Mouse (Mus musculus) v-Abl transformed pro-B cells (cell line): ENCODE measurements at regions not wholly inside any gene's neighbourhood (a gene's known extent, or its start where the extent isn't known, plus 50 kb on each side); places are given as distances from the start of the nearest gene placed in this dataset.

ENCODE experiments used
- in situ Hi-C, 2 experiments: fragments of 400-800 bp; cut with MboI; formaldehyde crosslinking; loops; one replicate each; pipeline ENCODE4 v1.15.1; 2025; ENCODE audit not compliant: unreplicated experiment in 2 of 2

DNA sequence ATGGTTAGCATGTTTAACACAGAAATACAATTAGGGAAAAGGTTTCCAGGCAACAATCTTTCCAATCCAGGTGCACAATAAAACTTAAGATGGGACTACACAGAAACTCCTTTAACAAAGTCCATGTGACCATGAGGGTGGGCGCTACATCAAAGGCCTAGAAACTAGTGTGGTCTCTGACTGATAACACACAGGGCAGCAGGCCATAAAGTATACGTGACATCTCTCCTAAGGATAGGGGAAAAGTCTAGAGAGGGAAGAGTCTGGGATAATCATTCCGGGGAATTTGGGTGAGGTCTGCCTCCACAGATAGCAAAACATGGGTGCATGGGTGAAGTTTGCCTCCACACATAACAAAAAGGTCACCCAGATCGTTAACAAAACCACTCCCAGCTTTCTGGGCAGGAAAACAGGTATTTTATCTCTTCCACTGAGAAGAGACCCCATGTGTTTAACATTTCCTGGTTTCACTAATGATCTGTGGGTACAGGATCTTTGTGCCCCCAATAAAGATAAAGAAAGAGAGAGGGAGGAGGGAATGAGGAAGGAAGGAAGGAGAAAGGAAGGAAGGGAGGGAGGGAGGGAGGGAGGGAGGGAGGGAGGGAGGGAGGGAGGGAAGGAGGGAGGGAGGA, 402.0 kb upstream of the Gm10131 start:
- in situ Hi-C loops = no loop called here

DNA sequence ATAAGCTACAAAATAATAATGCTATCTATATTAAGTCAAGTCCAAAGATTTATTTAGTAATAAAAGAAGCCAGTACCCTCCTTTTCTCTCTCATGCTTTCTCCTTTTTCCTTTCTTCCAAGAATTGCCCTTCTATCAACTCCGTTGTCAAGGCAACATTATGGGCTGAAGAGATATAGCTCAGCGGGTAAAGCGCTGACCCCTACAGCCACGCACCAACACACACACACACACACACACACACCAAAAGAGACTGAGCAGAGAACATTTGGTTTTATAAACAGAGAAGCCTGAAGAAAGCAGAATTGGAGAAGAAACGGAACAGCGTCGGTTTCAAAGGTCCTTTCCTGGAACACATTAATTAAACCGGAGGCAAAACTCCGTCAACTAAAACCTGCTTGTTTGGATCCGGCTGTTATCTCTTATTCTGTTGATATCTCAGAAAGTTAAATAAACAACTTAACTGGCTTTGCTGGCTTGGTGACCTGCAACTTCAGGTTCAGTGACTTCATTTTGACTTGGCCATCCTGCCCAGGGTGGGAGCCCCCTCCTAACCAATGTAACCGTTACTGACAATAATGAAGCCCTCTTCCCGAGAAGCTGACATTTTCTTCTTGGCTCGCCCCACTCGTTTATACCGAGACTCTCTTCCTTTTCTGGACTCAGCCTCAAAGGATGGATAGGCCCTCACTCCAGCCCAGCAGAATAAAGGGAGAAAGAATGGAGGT, 394.5 kb upstream of the Gm10131 start:
- in situ Hi-C loops = no loop called here

- in situ Hi-C loops = no loop called here
Measured at GRCm38 (mm10) chr8:34505102-34505501, 393.6 kb upstream of the Gm10131 start.

- in situ Hi-C loops = no loop called here
Measured at GRCm38 (mm10) chr8:34502606-34503162, 391.1 kb upstream of the Gm10131 start.

- in situ Hi-C loops = loop anchor here in 1 of 2 experiments (25.0 kb wide), 1 partner anchor 663 kb away; no protein-coding TSS in a partner anchor
Measured at GRCm38 (mm10) chr8:34499196-34499595, 387.7 kb upstream of the Gm10131 start.

DNA sequence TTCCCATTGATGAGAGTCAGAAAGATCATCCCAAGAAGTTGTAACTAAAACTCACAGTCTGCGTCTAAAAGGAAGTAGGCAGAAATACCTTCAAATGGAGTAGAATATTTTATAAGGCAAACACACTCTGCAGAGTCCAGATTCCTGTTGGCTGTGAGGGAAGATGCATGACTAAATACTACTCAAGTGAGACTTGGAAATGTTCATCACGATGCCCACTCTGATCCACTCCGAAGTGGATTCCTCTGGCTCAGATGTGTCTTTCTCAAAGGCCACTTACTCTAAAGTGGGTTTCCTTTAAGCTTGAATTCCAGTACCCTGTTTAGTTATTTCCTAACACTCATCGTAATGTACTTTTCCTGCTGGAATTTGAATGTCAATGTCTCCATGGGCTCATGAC, 385.2 kb upstream of the Gm10131 start:
- in situ Hi-C loops = loop anchor here in 1 of 2 experiments (25.0 kb wide), 1 partner anchor 666 kb away; no protein-coding TSS in a partner anchor

DNA sequence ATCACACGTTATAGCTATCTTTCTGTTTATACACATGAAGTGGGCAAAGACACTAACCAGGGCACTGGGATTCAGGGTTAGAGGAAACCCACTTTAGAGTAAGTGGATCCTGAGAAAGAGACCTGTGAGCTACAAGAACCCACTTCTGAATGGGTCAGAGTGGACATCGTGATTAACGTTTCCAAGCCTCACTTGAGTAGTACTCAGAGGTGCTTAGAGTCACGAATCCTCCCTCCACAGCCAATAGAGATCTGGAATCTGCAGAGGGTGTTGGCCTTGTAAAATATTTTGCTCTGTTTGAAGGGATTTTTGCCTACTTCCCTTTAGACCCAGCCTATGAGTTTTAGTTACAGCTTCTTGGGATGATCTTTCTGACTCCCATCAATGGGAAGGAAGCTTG, 384.4 kb upstream of the Gm10131 start:
- in situ Hi-C loops = loop anchor here in 1 of 2 experiments (25.0 kb wide), 1 partner anchor 666 kb away; no protein-coding TSS in a partner anchor

DNA sequence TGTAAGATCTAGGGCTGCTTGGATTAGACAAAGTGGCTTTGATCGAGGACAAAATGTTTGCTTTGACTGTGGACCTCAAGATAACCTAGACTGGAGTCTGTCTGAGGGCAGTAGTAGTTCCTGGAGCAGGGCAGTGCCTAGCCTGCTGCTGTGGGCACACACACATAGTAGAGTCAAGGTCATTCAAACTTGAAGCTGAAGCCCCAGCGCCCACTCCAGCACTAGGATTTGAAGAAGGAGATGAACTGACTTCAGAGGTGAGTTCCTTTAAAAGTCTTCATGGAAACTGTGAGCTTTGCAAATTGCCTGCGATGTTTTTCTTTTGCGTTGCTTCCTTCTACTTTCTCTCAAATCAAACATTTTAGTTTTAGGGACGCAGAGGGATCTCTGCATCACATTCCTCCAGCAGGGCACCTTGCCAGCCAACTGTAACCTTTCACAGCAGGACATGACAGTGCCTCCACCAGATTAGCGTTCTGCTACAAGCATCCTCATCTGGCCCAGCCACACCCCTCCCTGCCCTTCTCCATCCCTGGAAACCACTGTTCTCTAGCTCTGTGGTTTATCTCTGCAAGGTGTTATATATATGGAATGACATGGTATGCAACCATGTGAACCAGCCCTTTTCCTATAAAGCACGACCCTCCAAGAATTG, 377.3 kb upstream of the Gm10131 start:
- in situ Hi-C loops = loop anchor here in 1 of 2 experiments (10.0 to 25.0 kb wide), 2 partner anchors 673 to 976 kb away; no protein-coding TSS in a partner anchor

- in situ Hi-C loops = loop anchor here in 1 of 2 experiments (10.0 to 25.0 kb wide), 2 partner anchors 676 to 978 kb away; no protein-coding TSS in a partner anchor
Measured at GRCm38 (mm10) chr8:34486433-34487096, 375.0 kb upstream of the Gm10131 start.

GRCm38 (mm10) chr8:34485905-34486304, 374.4 kb upstream of the Gm10131 start:
- in situ Hi-C loops = loop anchor here in 1 of 2 experiments (10.0 to 25.0 kb wide), 2 partner anchors 676 to 979 kb away; no protein-coding TSS in a partner anchor

DNA sequence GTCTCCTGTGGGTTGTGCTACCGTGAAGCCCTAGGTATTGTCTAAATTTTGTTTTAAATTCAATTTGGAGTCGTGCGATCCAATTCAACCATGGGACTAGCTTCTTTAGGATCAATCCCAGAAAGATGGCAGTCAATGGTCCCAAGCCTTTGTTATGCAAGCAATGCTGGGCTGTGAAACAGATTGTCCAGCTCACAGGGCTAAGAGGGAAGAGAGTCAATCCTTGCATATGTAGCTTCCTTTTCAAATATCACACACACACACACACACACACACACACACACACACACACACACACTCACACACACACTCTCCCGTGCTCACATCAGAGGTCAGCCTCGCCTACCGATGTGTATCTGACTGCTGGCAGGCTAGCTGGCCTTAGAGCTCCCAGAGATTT, 373.8 kb upstream of the Gm10131 start:
- in situ Hi-C loops = loop anchor here in 1 of 2 experiments (10.0 to 25.0 kb wide), 2 partner anchors 677 to 979 kb away; no protein-coding TSS in a partner anchor

DNA sequence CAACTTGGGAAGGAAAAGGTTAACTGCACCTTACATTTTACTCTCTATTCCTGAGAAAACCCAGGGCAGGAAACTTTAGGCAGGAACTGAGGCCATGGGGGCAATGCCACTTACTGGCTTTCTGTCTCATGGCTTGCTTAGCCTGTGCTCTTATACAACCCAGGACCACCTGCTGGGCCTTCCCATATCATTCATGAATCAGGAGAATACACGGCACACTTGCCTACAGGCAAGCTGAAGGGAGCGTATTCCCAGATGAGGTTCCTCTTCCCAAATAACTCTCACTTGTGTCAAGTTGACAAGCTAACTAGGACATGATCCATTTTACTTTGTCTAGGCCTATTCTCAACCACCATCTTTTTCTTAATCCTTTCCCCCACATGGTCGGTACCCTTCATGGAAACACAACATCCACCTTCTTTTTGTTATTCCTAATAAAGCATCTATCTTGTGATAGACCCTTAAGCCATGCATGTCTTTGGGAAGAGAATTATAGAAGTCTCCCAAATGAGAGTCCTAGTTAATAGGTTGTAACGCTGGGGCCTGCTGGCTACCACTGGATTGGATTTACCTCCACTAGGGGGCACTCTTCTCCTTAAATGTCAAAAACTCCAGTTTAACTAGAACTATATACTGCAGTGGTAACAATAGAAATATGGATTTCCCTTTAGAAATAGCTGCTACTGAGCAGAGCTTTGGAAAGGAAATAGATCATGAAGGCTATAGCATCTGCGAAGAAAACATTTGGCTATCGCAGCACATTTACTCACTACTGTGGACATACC, 373.2 kb upstream of the Gm10131 start:
- in situ Hi-C loops = loop anchor here (5.0 to 25.0 kb wide), 7 partner anchors 297 to 988 kb away; no protein-coding TSS in a partner anchor

- in situ Hi-C loops = loop anchor here (5.0 to 25.0 kb wide), 7 partner anchors 296 to 989 kb away; no protein-coding TSS in a partner anchor
Measured at GRCm38 (mm10) chr8:34483212-34483611, 371.7 kb upstream of the Gm10131 start.

- in situ Hi-C loops = loop anchor here (5.0 to 25.0 kb wide), 7 partner anchors 295 to 990 kb away; no protein-coding TSS in a partner anchor
Measured at GRCm38 (mm10) chr8:34482676-34483075, 371.1 kb upstream of the Gm10131 start.

- in situ Hi-C loops = loop anchor here (5.0 to 25.0 kb wide), 7 partner anchors 293 to 992 kb away; no protein-coding TSS in a partner anchor
Measured at GRCm38 (mm10) chr8:34480496-34480895, 369.0 kb upstream of the Gm10131 start.

DNA sequence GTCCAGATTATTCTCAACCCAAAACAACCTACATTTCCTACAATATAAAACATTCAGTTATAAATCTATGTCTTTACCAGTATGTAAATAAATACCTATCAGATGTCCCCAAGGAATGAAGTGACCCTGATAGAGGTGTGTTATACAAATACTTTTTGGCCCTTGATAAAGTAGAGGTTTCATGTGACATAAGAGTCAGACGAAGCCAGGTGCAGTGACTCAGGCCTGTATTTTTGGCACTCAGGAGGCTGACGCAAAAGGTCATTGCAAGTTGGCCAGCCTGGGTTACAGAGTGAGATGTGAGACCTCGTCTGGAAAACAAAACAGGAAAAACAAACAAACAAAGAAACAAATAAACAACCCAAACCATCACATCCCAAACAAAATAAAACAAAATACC, 367.4 kb upstream of the Gm10131 start:
- in situ Hi-C loops = loop anchor here in 1 of 2 experiments (25.0 kb wide), 1 partner anchor 683 kb away; no protein-coding TSS in a partner anchor

DNA sequence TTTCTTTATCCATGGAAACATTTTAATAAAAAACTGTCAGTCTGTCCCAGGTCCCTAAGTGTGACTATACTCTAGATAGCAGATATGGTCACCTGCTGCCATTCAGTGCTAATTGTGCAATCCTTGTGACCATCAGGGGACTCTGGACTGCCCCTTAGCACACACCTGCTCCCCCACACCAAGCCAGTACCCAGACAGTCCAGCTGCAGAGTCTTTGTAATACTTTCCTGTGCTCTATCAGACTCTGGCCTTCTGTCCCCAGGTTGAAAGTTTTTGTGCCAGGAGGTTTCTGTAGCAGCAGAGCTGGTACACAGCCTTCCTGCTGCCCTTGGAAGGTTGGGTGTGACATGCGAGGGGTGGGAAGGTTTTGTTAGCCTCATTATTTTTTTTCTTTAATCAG, 366.9 kb upstream of the Gm10131 start:
- in situ Hi-C loops = loop anchor here in 1 of 2 experiments (25.0 kb wide), 1 partner anchor 684 kb away; no protein-coding TSS in a partner anchor

DNA sequence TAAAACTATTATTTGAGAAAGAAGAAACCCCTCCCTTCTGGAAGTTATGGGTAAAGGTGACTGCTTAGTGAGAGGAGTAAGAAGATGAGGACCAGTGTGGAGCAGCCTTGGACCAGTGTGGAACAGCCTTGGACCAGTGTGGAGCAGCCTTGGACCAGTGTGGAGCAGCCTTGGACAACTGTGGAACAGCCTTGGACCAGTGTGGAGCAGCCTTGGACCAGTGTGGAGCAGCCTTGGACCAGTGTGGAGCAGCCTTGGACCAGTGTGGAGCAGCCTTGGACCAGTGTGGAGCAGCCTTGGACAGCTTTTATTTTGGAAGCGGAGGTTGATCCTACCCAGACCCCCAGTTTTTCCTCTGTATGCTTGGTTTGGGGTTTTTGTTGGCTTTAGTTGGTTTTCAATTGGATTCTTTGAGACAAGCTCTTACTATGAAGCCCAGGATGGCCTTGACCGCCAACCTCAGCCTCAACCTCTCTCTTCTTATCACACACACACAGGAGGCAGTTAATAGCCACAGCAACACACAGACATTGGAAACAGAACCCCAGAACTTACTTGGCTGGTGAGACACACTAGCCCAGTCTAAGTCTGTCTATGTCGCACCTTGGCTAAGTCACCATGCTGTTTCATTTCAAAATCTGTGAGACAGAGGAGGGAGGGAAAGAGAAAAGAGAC, 364.7 kb upstream of the Gm10131 start:
- in situ Hi-C loops = loop anchor here in 1 of 2 experiments (25.0 kb wide), 1 partner anchor 686 kb away; no protein-coding TSS in a partner anchor
